39 mouse cellular contexts compared by ENCODE assay signal in the genomic region with DNA sequence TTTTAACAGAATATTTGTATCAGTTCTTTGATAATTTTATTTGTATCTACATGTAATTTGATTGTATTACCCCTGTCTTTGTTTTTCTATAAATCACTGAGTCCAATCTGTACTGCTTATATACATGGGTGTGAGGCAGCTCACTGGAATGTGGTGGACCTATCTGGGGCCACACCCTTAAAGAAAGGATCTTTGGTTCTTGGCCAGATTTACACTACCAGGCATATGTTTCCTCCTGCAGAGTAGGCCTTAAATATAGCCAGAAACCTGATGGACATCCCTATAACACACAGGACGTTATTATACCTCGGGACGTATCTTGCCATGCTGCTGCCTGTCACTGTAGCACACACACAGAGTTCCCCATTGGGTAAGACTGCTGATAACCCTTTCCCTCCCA. TPM values are rescaled to one million over a fixed set of nuclear protein-coding genes. Genes with fewer than 3 reads are reported as not detected.
"Had no signal": no experiment of that assay in that cellular context is flagged by ENCODE, and none has a peak within 500 bp of the region (broad histone marks: within the 10 kb centered on the region; RNA-seq: fewer than 3 reads in every experiment).

No protein-coding gene starts in this region.

- H3K4me3 ChIP-seq: heart, embryonic 10.5 days; heart, embryonic 12.5 days; heart, embryonic 13.5 days; heart, embryonic 15.5 days; hindbrain, embryonic 10.5 days; hindbrain, embryonic 12.5 days; hindbrain, embryonic 13.5 days; hindbrain, embryonic 15.5 days; intestine, embryonic 15.5 days; kidney, embryonic 15.5 days; layer of hippocampus, adult 2 months; left cerebral cortex, adult 2 months had no signal

- ATAC-seq: hindbrain, embryonic 16.5 days; hindbrain, postnatal 0 days; inflammation-experienced regulatory T-cells, adult 6 months; intestine, embryonic 15.5 days; intestine, embryonic 16.5 days; intestine, postnatal 0 days had no signal

- H3K27me3 ChIP-seq: heart, embryonic 12.5 days; heart, embryonic 13.5 days; heart, embryonic 15.5 days; hindbrain, embryonic 12.5 days; hindbrain, embryonic 13.5 days; hindbrain, embryonic 15.5 days; intestine, embryonic 15.5 days; kidney, embryonic 15.5 days had no signal

- H3K36me3 ChIP-seq: heart, embryonic 10.5 days; heart, embryonic 12.5 days; heart, embryonic 13.5 days; heart, embryonic 15.5 days; hindbrain, embryonic 10.5 days; hindbrain, embryonic 12.5 days; hindbrain, embryonic 13.5 days; hindbrain, embryonic 15.5 days; intestine, embryonic 15.5 days; kidney, embryonic 15.5 days had no signal

- H3K27ac ChIP-seq: heart, embryonic 10.5 days; heart, embryonic 13.5 days; heart, embryonic 15.5 days; hindbrain, embryonic 10.5 days; hindbrain, embryonic 12.5 days; hindbrain, embryonic 13.5 days; hindbrain, embryonic 14.5 days; hindbrain, embryonic 15.5 days; hindbrain, postnatal 0 days; intestine, embryonic 15.5 days; kidney, embryonic 15.5 days; kidney, postnatal 0 days; layer of hippocampus, adult 2 months; left cerebral cortex, adult 2 months had no signal

- H3K4me1 ChIP-seq: heart, embryonic 10.5 days; hindbrain, embryonic 10.5 days; hindbrain, embryonic 12.5 days; hindbrain, embryonic 13.5 days; hindbrain, embryonic 15.5 days; intestine, embryonic 15.5 days; kidney, embryonic 15.5 days had no signal

- DNase-seq: heart, postnatal 10 days; heart, postnatal 14 days; heart, postnatal 36 days; heart, postnatal 4 days; kidney, adult 11 months; kidney, adult 18-20 months; kidney, adult 2 months; kidney, adult 8-10 months; kidney, adult 9 months; kidney, postnatal 10 days; kidney, postnatal 14 days; kidney, postnatal 25 days; kidney, postnatal 36 days; kidney, postnatal 4 days; layer of hippocampus, adult 9-11 months; layer of hippocampus, postnatal 36 days had no signal

RNA-seq across cellular contexts. Expression of gene Pjvk, which starts 36.3 kb away (rescaled TPM):
- total RNA-seq: heart, postnatal 36 days; heart, postnatal 4 days; hematopoietic stem cell, adult 5-6 weeks; layer of hippocampus, postnatal 25 days; layer of hippocampus, postnatal 36 days; left cerebral cortex, adult 18-20 months; left cerebral cortex, adult 2 months had no signal
- polyA plus RNA-seq: heart, embryonic 12.5 days; heart, embryonic 13.5 days; heart, embryonic 14.5 days; heart, embryonic 15.5 days; inflammation-experienced regulatory T-cells, adult 6 months; intestine, embryonic 16.5 days had no signal
